Mouse (Mus musculus) mouse embryonic stem cell (cell line): ENCODE measurements around the gene Ifna16.

Experiments
- in situ Hi-C, 2 experiments: fragments of 300-500 bp; cut with MboI; formaldehyde crosslinking; loops; 1 replicate in 1 of 2; 3 replicates in 1 of 2; pipeline ENCODE4 v1.14.3; 2019 to 2020; ENCODE audit warnings: low sequenced_read_pairs in 2 of 2, low pct_unique_long_range_greater_than_20kb in 1 of 2, mixed read lengths in 1 of 2; ENCODE audit not compliant: unreplicated experiment in 1 of 2

The Ifna16 gene

DNA sequence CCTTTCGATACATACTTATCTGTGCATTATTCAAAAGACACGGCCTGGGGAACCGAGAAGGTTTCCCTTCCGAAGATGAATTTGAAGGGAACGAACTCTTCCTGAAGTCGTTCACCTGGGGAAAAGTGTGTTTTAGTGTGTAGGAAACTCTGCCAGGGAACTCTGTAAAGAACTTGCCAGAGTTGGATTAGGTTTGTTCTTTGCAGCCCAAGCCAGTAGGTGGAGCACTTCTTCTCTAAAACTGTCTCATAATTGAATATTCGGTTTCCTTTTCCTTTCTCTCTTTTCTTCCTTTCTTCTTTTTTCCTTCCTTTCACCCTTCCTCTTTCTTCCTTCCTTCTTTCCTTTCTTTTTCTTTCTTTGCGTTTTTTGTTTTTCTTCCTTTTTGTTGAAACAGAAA is 3.6 kb upstream of the Ifna16 start:
- in situ Hi-C loops = loop anchor here in 1 of 2 experiments (10.0 kb wide), 1 partner anchor 134 kb away; the partner anchor contains the start of genes Ifna11 and Ifna7

DNA sequence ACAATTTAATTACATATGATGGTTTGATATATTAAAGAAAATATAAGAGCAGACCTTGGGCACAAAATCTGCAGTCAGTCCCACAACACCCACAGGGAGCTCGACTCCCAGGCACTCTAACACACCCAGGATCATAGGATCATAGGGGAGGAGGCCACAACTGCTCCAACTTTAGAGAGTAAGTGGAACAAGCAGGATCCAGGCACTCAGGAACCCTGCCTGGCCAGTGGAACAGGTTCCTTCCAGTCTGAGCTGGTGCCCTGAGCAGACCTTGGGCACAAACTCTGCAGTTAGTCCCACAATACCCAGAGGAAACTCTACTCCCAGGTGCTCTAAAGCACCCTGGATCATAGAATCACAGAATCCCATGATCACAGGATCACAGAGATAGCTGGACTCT is 21.3 kb downstream of the Ifna16 start:
- in situ Hi-C loops = no loop called here

DNA sequence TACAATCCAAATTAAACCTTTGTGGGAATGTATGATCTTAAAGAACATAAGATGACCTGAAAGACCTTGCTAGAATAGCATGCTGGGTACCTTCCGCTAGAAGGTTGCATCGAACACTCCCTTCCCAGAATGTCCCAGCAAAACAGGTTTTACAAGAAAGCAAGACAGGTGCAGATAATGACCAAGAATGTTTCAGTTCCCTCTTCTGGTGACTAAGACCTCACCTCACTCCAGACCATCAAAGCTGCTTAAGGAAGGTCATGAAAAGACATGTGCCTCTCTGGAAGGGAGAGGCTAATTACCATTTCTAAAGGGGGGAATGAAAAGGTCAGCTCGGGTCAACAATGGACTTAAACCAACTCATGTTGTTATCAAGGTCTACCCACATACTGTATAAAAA is 23.1 kb downstream of the Ifna16 start:
- in situ Hi-C loops = no loop called here

DNA sequence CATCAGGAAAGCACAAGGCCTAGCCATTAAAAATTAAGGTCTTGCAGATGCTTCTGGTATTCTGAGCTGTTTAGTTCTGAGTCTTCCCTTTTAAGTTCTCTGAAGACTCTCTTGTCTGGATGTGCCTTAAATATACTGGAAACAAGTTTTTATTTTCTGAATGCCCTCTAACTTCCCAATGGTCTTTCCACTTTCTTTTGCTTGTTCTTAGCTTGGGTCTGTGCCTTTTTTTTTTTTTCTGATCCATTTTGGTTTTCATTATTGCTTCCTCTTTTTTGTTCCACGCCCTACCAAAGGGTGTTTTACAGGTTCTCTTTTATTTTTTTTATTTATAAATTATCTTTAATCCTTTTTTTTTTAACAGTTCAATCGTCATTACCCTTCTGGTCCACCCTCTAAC is 32.4 kb downstream of the Ifna16 start, which contains the start of gene Ifna13:
Ifna13 (minus strand) TSS at position 101 of the 400 bp plus-strand sequence.
- in situ Hi-C loops = no loop called here

DNA sequence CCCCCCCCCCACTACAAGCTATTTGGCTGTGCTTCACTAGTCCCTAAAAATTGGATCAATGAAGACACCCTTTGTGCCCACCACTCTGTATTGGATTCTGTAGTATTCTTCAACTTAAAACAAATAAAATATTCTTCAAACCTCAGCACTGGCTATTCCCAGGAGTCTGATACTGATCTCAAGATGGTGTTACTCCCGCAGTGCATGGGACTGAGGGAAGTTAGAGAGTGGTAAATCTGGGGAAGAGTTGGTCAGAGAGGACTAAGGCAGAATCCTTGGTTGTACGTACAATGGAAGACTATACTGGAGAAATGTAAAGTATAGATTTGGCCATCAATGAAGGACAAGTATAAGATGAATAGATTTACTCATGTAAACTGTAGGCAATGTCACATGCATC is 34.2 kb downstream of the Ifna16 start:
- in situ Hi-C loops = no loop called here

DNA sequence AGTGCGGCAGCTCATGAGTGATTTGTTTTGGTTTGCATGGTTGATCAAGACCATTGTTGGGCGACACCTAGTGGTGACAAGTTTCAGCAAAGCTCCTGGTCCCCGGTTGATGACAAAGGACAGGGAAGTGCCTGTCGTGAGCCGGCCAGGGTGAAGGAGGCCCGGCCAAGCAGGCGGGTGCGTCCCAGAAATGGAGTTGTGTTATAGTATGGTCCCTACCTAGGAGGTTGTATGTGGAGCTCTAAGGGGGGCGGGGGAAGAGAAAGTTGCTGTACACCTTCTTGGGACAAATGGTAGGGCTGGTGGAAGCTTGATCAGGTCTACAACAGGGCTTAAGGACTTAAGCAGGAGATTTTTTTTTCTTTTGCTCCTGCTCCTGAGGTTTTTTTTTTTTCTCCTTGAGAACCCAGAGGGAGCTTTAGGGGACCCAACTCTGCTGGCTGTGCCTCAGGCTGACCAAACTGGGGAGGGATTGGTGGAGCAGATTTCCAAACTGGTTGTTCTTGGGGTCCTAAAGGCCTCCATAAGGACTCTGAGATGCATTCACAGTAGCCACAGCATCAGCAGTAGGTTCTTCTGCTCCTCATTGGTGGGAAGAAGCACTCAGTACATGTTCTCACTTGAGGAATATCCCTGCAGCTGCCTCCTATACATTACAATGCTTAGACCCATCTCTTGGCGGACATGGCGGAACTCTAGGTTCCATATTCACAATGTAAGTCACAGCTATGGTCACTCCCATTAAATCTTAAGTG is 35.5 kb downstream of the Ifna16 start:
- in situ Hi-C loops = no loop called here

DNA sequence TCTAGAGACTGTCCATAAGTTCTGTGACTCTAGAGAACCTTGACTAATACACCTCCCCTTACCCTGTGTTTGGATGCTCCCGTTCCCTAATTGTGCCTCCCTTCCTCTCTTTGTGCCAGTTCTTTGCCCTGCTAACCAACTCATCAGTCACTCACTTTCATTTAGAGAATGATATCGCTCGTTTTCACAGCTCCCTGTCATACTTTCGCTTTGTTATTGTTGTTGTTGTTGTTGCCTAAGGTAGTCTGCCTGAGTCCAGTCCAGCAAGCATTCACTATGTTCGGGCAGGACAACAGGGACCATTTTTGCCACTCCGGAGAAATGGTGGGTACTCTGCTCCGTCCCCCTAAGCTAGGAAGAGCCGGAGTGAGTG is 36.0 kb downstream of the Ifna16 start:
- in situ Hi-C loops = no loop called here

DNA sequence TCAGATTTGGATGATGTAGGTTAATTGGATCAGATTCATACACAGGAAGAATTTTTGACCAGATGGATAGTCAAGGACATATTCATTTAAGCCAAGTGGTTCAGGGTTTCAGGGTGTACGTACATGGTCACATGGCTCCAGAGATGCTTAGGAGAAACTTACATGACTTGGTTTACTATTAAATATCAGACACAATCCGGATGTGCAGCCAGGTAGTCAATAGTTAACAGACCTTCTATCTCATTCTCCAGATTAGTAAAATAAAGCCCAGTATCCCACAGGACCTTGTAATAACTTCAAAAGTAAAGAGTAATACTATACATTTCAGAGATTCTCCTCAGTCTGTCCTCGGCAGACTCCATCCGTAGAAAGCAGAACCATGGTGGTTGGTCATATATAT is 42.4 kb downstream of the Ifna16 start, which contains the start of gene C87499:
C87499 (minus strand) TSS at position 101 of the 400 bp plus-strand sequence.
- in situ Hi-C loops = no loop called here
